Mouse (Mus musculus): ENCODE data around the gene Eri3. TPM values are rescaled to one million over a fixed set of nuclear protein-coding genes. Genes with fewer than 3 reads are reported as not detected.

Eri3 gene
- polyA plus RNA-seq, 1 experiment from 2014 or later, result 267 TPM

DNA sequence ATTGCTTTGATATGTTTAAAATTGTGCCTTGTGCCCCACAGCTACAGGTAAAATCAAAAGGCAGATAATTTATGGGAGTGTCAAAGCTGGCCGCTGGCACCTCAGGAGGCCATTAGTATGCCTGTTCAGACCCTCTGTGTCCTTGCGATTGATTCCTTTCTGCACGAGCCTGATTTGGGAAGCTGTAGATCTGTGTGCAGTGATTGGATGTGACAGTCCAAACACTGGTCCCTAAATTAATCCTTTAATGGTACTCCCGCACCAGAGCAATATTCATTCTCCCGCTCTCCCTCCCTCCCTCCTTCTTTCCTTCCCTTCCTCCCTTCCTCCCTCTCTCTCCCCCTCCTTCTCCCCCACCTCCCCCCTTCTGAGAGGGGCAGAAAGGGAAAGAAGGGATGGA lies 6.2 kb downstream of the Eri3 start:
- 11% methylated on average over 5 of the region's 5 CpGs for WGBS
- Histone ChIP-seq H3K27ac (replicated peaks; ENCODE audit: low read depth, low read length) (0 out of 2 replicates have a peak overlapping the region, but pooled peaks have one; percentile 28), H3K4me3 (replicated peaks; ENCODE audit: low read depth, low read length) (no peak overlapping the region), H3K4me1 (ENCODE audit: control insufficient read depth, insufficient read depth, low read length) (peaks cover 10% of the 10 kb centered on the region), H3K36me3 (ENCODE audit: control insufficient read depth, insufficient read depth, low read length) (0 out of 2 replicates have a peak, but pooled peaks cover 4% of the 10 kb centered on the region), H3K9me3 (ENCODE audit: control insufficient read depth, low read length) (no peaks in the 10 kb centered on the region), H3K9ac (replicated peaks; ENCODE audit: low read length) (no peak overlapping the region), H3K27me3 (ENCODE audit: control insufficient read depth, insufficient read depth, low read length) (no peaks in the 10 kb centered on the region), H3K4me2 (ENCODE audit: low read length) (0 out of 2 replicates have a peak overlapping the region, but pooled peaks have one; percentile 9)
- peak; percentile 70 for ATAC-seq (ENCODE audit: low FRiP score, low TSS enrichment)
- DNase-seq, result peak; percentile 45

DNA sequence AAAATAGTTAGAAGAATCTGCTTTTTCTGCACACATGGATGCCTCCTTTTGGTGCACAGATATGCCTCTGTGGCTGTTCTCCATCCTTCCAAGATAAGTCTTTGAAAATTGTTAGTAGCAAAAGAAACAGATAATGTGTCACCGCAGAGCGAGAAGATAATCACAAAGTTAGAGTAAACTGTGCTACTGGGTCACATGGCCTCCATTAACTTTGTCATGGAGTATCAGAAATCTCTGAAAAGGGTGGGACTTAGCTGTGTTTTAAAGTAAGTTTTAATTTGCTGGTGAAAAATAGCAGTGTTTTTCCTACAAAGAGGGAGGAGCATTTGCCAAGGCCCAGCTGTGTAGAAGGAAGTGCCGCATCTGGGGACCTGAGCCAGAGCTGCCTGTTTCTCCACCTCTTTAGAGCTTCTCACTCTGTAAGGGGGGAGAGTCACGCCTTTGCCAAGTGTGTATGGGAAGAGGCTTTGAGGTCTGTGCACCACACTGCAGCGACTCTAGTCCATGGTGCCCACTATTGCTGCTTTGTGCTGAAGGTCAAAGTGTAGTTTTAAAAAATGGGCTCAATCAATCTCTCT lies 7.0 kb downstream of the Eri3 start:
- WGBS, result 86% methylated on average over 5 of the region's 5 CpGs
- no peak overlapping the region for H3K4me3 ChIP-seq (replicated peaks; ENCODE audit: low read depth, low read length)
- ATAC-seq (ENCODE audit: low FRiP score, low TSS enrichment), result no peak

DNA sequence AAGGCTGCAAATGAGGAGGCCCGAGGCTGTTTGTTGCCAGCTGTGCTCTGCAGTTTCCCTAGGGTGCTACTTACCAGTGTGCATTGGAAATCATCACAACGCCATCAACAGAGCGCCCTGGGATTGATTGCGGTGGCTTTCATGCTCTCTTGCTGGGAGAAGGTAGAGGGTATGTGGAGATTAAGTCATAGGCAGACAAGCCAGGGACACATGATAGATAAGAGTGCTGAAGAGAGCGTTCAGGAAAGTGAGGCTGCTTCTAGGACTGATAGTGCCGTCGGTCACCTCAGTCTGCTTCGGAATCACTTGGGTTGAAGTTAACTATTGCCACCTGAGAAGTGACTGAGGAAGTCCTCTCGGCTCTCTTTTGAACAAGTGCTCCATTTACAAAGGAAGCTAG lies 13.8 kb downstream of the Eri3 start:
- no peaks in the 10 kb centered on the region for H3K9me3 ChIP-seq (ENCODE audit: control insufficient read depth, low read length)
- H3K4me3 ChIP-seq (replicated peaks; ENCODE audit: low read depth, low read length), result no peak overlapping the region
- no peak overlapping the region for H3K27ac ChIP-seq (replicated peaks; ENCODE audit: low read depth, low read length)
- DNase-seq (no peak), ATAC-seq (ENCODE audit: low FRiP score, low TSS enrichment) (no peak)
- 75% methylated on average over 9 of the region's 9 CpGs for WGBS
- H3K9ac ChIP-seq (replicated peaks; ENCODE audit: low read length), result no peak overlapping the region
- no peaks in the 10 kb centered on the region for H3K27me3 ChIP-seq (ENCODE audit: control insufficient read depth, insufficient read depth, low read length)
- H3K36me3 ChIP-seq (ENCODE audit: control insufficient read depth, insufficient read depth, low read length), result peaks cover 28% of the 10 kb centered on the region; the same call in 1 of the 2 replicates
- H3K4me2 ChIP-seq (ENCODE audit: low read length), result no peak overlapping the region
- H3K4me1 ChIP-seq (ENCODE audit: control insufficient read depth, insufficient read depth, low read length), result no peaks in the 10 kb centered on the region

More for the DNA sequence above, 7.0 kb downstream of the Eri3 start:
- Histone ChIP-seq H3K9me3 (ENCODE audit: control insufficient read depth, low read length) (no peaks in the 10 kb centered on the region), H3K9ac (replicated peaks; ENCODE audit: low read length) (no peak overlapping the region), H3K36me3 (ENCODE audit: control insufficient read depth, insufficient read depth, low read length) (peaks cover 6% of the 10 kb centered on the region; the same call in 1 of the 2 replicates), H3K4me2 (ENCODE audit: low read length) (no peak overlapping the region), H3K27me3 (ENCODE audit: control insufficient read depth, insufficient read depth, low read length) (no peaks in the 10 kb centered on the region), H3K4me1 (ENCODE audit: control insufficient read depth, insufficient read depth, low read length) (peaks cover 6% of the 10 kb centered on the region; the same call in 1 of the 2 replicates), H3K27ac (replicated peaks; ENCODE audit: low read depth, low read length) (no peak overlapping the region)
- no peak for DNase-seq

DNA sequence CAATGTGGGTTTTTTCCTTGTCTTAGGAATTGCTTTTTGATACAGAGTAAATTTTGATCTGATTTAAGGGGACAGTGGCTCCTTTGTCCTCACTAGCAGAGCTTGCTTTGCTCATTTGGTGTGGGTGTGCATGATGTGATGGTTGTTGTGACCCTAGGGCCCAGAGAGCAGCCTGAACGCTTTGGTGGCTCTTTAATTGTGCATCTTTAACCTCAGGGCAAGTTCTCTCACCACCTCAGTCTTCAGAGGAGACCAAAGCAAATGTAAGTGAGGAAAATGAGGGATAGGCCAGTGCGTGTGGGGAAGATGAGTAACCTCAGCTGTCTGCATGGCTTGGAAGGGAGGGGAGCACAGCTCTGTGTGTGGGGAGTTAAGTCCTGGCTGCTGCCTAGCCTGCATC lies 18.7 kb downstream of the Eri3 start:
- Histone ChIP-seq H3K9ac (replicated peaks; ENCODE audit: low read length) (no peak overlapping the region), H3K27ac (replicated peaks; ENCODE audit: low read depth, low read length) (no peak overlapping the region), H3K4me2 (ENCODE audit: low read length) (no peak overlapping the region), H3K27me3 (ENCODE audit: control insufficient read depth, insufficient read depth, low read length) (no peaks in the 10 kb centered on the region), H3K4me3 (replicated peaks; ENCODE audit: low read depth, low read length) (no peak overlapping the region), H3K9me3 (ENCODE audit: control insufficient read depth, low read length) (no peaks in the 10 kb centered on the region), H3K4me1 (ENCODE audit: control insufficient read depth, insufficient read depth, low read length) (no peaks in the 10 kb centered on the region), H3K36me3 (ENCODE audit: control insufficient read depth, insufficient read depth, low read length) (peaks cover 25% of the 10 kb centered on the region; the same call in 1 of the 2 replicates)
- no peak for DNase-seq
- WGBS, result 55% methylated on average over 2 of the region's 2 CpGs
- ATAC-seq (ENCODE audit: low FRiP score, low TSS enrichment), result no peak

DNA sequence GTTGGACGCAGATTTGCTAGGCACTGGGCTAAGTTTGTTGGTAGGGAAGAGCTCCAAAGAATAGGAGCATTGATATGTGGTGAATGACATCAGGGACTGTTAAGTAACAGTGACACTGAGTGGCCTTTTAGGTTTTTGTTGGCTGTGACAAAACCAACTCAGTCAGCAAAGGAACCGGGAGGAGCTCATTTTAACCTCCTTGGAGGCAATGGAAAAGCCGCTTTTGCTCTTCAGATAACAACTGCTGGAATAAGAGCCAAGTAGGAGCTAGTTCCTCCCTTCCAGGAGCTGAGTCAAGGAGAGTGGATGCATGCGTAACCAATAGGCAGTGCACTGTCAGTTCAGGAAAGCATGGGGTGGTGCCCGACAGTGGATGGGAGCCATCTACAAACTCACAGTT lies 20.8 kb downstream of the Eri3 start:
- ATAC-seq (ENCODE audit: low FRiP score, low TSS enrichment), result no peak
- 74% methylated on average over 5 of the region's 5 CpGs for WGBS

DNA sequence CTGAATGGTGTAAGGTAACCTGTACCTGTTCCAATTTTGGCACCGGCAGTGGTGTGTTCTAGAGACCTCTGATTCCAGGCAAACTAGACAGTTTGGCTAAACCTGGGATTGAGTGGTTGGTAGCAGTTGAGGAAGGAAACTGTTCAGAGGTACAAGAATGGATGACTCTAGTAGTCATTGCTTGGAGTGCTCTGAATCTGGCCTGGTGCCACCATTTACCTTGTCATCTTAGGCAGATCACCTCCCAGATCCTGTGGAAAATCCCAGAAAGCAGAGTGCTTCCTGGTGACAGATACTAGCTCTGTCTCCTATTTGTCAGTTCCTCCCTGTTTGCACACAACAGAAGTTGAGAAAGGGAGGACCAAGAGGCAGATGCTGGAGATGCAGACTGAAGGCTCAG lies 27.4 kb downstream of the Eri3 start:
- Histone ChIP-seq H3K4me2 (ENCODE audit: low read length) (no peak overlapping the region), H3K9me3 (ENCODE audit: control insufficient read depth, low read length) (no peaks in the 10 kb centered on the region), H3K27ac (replicated peaks; ENCODE audit: low read depth, low read length) (no peak overlapping the region), H3K27me3 (ENCODE audit: control insufficient read depth, insufficient read depth, low read length) (no peaks in the 10 kb centered on the region), H3K4me3 (replicated peaks; ENCODE audit: low read depth, low read length) (no peak overlapping the region), H3K4me1 (ENCODE audit: control insufficient read depth, insufficient read depth, low read length) (no peaks in the 10 kb centered on the region), H3K9ac (replicated peaks; ENCODE audit: low read length) (no peak overlapping the region), H3K36me3 (ENCODE audit: control insufficient read depth, insufficient read depth, low read length) (0 out of 2 replicates have a peak, but pooled peaks cover 15% of the 10 kb centered on the region)
- DNase-seq (no peak), ATAC-seq (ENCODE audit: low FRiP score, low TSS enrichment) (no peak)
- WGBS, result 100% methylated on average over 1 of the region's 1 CpGs

More for the DNA sequence above, 20.8 kb downstream of the Eri3 start:
- H3K9ac ChIP-seq (replicated peaks; ENCODE audit: low read length), result no peak overlapping the region
- H3K27ac ChIP-seq (replicated peaks; ENCODE audit: low read depth, low read length), result no peak overlapping the region
- H3K36me3 ChIP-seq (ENCODE audit: control insufficient read depth, insufficient read depth, low read length), result peaks cover 21% of the 10 kb centered on the region; the same call in 1 of the 2 replicates
- no peak overlapping the region for H3K4me2 ChIP-seq (ENCODE audit: low read length)
- no peak for DNase-seq
- H3K9me3 ChIP-seq (ENCODE audit: control insufficient read depth, low read length), result no peaks in the 10 kb centered on the region
- H3K4me3 ChIP-seq (replicated peaks; ENCODE audit: low read depth, low read length), result no peak overlapping the region
- no peaks in the 10 kb centered on the region for H3K27me3 ChIP-seq (ENCODE audit: control insufficient read depth, insufficient read depth, low read length)
- H3K4me1 ChIP-seq (ENCODE audit: control insufficient read depth, insufficient read depth, low read length), result no peaks in the 10 kb centered on the region

DNA sequence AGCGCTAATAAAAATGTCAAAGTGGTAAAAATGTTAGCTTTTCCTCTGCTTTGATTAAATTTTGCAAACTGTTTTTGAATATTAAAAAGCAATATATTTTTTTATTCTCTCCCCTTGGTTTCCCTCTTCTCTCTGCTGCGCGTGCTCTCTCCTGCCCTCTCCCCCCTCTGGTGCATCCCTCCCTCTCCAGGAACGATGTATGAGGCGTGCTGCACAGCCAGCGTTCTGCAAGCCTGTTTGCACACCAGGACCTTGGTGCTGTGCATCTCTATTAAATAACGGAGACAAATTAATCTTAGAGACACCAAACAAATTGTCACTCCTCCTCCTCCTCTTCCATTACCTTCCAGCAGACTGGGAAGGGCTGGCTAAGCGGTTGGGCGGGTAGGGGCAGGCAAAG lies 31.5 kb downstream of the Eri3 start:
- Histone ChIP-seq H3K4me2 (ENCODE audit: low read length) (no peak overlapping the region), H3K27ac (replicated peaks; ENCODE audit: low read depth, low read length) (no peak overlapping the region), H3K36me3 (ENCODE audit: control insufficient read depth, insufficient read depth, low read length) (peaks cover 32% of the 10 kb centered on the region), H3K9me3 (ENCODE audit: control insufficient read depth, low read length) (no peaks in the 10 kb centered on the region), H3K4me3 (replicated peaks; ENCODE audit: low read depth, low read length) (no peak overlapping the region), H3K27me3 (ENCODE audit: control insufficient read depth, insufficient read depth, low read length) (no peaks in the 10 kb centered on the region), H3K4me1 (ENCODE audit: control insufficient read depth, insufficient read depth, low read length) (no peaks in the 10 kb centered on the region), H3K9ac (replicated peaks; ENCODE audit: low read length) (no peak overlapping the region)
- ATAC-seq (ENCODE audit: low FRiP score, low TSS enrichment) (no peak), DNase-seq (no peak)
- WGBS, result 68% methylated on average over 9 of the region's 9 CpGs

DNA sequence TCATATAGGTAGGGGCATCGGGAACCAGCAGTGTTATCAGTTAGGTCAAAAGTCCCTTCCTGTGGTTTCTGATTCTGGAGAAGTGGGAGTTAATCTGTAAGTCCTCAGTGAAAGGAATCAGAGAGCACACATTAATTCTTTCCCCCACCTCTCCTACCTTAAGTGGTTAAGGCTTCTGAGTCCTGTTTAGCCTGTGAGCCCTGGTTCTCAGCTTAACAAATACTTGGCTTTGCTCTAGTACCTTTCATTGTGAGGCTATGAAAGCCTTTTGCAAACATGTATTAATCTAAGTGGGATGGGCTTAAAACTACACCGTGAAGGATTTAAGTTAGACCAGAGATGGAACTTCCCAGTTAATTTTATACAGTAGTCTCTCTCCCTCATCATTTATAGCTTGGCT lies 35.8 kb downstream of the Eri3 start:
- Histone ChIP-seq H3K27me3 (ENCODE audit: control insufficient read depth, insufficient read depth, low read length) (no peaks in the 10 kb centered on the region), H3K27ac (replicated peaks; ENCODE audit: low read depth, low read length) (no peak overlapping the region), H3K4me1 (ENCODE audit: control insufficient read depth, insufficient read depth, low read length) (peaks cover 8% of the 10 kb centered on the region; the same call in 1 of the 2 replicates), H3K9ac (replicated peaks; ENCODE audit: low read length) (no peak overlapping the region), H3K4me3 (replicated peaks; ENCODE audit: low read depth, low read length) (no peak overlapping the region), H3K9me3 (ENCODE audit: control insufficient read depth, low read length) (no peaks in the 10 kb centered on the region), H3K36me3 (ENCODE audit: control insufficient read depth, insufficient read depth, low read length) (peaks cover 33% of the 10 kb centered on the region), H3K4me2 (ENCODE audit: low read length) (no peak overlapping the region)
- ATAC-seq (ENCODE audit: low FRiP score, low TSS enrichment) (no peak), DNase-seq (no peak)
- WGBS, result 71% methylated on average over 2 of the region's 2 CpGs

DNA sequence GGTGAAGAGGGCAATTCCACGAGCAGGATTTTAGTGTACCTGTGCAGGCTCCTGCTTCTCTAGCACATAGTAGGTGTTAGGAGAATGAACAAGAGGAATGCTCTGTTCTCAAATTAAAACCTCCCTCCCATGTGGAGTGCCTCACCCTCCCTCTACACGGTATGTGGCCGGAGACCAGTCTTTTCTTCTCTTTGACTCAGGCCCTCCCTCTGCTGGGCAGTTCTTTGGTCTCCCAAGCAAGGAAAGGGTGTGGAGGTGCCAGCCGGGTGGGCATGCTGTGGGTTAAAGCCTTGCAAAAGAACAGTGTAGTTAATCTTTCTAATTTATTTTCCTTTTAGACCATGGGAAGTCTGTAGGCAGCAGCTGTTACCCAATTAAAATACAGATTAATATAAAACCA lies 37.3 kb downstream of the Eri3 start:
- H3K4me3 ChIP-seq (replicated peaks; ENCODE audit: low read depth, low read length), result no peak overlapping the region
- no peak overlapping the region for H3K27ac ChIP-seq (replicated peaks; ENCODE audit: low read depth, low read length)
- H3K9ac ChIP-seq (replicated peaks; ENCODE audit: low read length), result no peak overlapping the region
- H3K4me1 ChIP-seq (ENCODE audit: control insufficient read depth, insufficient read depth, low read length), result peaks cover 8% of the 10 kb centered on the region; the same call in 1 of the 2 replicates
- H3K9me3 ChIP-seq (ENCODE audit: control insufficient read depth, low read length), result no peaks in the 10 kb centered on the region
- no peak for ATAC-seq (ENCODE audit: low FRiP score, low TSS enrichment)
- H3K27me3 ChIP-seq (ENCODE audit: control insufficient read depth, insufficient read depth, low read length), result no peaks in the 10 kb centered on the region
- DNase-seq, result peak; percentile 61
- H3K4me2 ChIP-seq (ENCODE audit: low read length), result no peak overlapping the region
- 21% methylated on average over 4 of the region's 4 CpGs for WGBS
- peaks cover 36% of the 10 kb centered on the region for H3K36me3 ChIP-seq (ENCODE audit: control insufficient read depth, insufficient read depth, low read length)

Data from midbrain, embryonic 14.5 days (tissue).